Mouse (Mus musculus) adrenal gland, adult (tissue): ENCODE results near the gene Dnaaf2.
A peak's percentile ranks its signal among the peaks of the same experiment; 100 is the strongest.

Experiments
- DNase-seq, 2 experiments: peaks; one replicate each; pipeline ENCODE4 v3.0.0; 2022 to 2023; ENCODE audit warnings: low spot score in 1 of 2; ENCODE audit not compliant: inconsistent age in 2 of 2

Gene Dnaaf2

DNA sequence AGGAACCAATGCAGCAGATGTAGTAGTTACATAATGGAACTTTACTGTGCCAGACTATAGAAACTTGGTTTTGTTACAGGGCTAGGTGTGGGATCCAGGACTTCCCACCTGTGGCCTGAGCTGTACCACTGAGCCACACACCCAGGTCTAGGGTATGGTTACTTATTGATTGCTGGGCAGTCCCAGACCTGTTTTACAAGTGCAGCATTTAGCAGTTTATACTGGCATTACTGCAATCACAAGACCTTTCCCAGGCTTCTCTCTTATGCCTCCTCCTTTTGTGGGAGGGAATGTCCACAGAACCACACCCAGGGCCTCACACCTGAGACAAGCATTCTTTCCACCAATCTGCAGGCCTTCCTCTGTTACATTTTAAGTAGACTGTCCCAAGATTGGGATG, 756 bp upstream of the Dnaaf2 start:
- no peak for DNase-seq

GRCm38 (mm10) chr12:69197378-69198163, 658 bp downstream of the Dnaaf2 start:
- peak; percentile 68 to 85 for DNase-seq

- peak; percentile 79 to 89 for DNase-seq
Measured at GRCm38 (mm10) chr12:69196444-69197377, 1.5 kb downstream of the Dnaaf2 start, which contains the start of gene Gm49383. Gene Gm49383 (minus strand): TSS chr12:69197104.

DNA sequence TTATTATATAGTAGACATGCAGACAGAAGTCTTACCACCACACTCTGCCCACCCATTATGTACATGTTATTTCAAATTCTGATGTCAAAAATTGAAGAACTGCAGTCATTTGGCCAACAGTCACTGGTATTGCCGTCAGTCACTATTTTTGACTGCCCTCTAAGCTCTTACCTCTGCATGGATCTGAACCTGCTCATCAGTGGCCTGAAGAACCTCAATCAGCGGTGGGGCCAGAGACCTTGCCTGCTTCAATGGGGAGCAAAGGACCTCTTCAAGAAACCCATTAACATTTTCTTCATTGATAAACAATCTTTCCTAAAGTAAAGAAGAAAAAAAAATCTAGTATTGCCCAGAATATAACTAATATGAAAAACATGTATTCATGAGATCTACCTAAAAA, 5.6 kb downstream of the Dnaaf2 start:
- no peak for DNase-seq

DNA sequence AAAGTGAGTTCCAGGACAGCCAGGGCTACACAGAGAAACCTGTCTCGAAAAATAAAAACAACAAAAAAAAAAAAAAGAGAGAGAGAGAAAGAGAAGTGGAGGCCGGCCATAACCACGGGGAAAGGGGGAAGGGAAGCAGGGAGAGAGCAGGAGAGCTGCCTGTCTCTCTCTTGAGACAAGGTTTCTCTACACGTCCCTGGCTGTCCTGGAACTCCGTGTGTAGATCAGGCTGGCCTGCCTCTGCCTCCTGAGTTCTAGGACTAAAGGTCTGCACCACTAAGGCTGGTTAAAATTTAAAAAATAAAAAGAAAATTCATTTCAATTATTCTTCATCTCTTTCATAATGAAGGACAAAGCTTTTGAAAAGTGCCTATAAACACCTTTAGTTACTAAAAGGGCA, 6.8 kb downstream of the Dnaaf2 start:
- DNase-seq, result no peak

GRCm38 (mm10) chr12:69190522-69190921, 7.7 kb downstream of the Dnaaf2 start:
- peak in 1 of 2 experiments; percentile 39 for DNase-seq

GRCm38 (mm10) chr12:69190074-69190473, 8.2 kb downstream of the Dnaaf2 start:
- no peak for DNase-seq

DNA sequence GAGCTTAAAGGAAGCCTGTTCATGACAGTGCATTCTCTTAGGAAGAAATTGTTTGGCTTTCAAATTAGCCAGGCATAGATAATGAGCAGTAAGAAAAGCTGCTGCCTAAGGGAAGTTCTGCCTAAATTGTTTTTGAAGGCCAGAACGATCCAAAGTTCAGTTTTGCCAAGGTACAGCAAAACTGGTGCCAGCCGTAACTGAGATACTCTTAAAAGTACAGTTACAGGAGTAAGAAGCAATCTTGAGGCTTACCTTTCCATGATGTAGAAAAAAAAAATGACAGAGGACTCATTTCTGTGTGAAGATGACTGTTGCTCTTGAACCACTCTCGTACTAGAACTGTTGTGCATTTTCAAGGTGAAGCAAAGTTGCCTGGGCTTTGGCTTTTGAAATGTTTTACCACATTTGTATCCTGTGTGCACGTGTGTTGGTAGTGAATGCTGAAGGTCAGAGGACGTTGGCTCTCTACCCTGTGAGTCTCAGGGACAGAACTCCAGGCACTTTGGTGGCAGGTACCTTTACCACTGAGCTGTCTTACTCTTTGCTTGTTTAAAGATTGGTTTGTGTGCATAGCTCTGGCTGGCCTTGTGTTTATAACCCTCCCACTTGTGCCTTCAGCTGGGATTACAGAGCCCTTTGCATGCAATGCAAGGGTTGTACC, 11.3 kb downstream of the Dnaaf2 start:
- peak; percentile 45 to 64 for DNase-seq

DNA sequence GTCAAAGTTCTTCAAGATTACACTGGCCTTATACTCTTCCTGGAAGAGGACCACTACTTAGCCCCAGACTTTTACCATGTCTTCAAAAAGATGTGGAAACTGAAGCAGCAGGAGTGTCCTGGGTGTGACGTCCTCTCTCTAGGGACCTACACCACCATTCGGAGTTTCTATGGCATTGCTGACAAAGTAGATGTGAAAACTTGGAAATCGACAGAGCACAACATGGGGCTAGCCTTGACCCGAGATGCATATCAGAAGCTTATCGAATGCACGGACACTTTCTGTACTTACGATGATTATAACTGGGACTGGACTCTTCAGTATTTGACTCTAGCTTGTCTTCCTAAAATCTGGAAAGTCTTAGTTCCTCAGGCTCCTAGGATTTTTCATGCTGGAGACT, 12.9 kb downstream of the Dnaaf2 start:
- peak in 1 of 2 experiments; percentile 59 for DNase-seq

- no peak for DNase-seq
Measured at GRCm38 (mm10) chr12:69184342-69185295, 13.6 kb downstream of the Dnaaf2 start.

GRCm38 (mm10) chr12:69183583-69184308, 14.5 kb downstream of the Dnaaf2 start, which contains the start of the genes Rpl36al and Mgat2:
Gene Rpl36al (minus strand): TSS chr12:69184083.
Gene Mgat2 (plus strand): TSS chr12:69184157.
- peak; percentile 98 to 99 for DNase-seq

- no peak for DNase-seq
Measured at GRCm38 (mm10) chr12:69181800-69182199, 16.4 kb downstream of the Dnaaf2 start.

DNA sequence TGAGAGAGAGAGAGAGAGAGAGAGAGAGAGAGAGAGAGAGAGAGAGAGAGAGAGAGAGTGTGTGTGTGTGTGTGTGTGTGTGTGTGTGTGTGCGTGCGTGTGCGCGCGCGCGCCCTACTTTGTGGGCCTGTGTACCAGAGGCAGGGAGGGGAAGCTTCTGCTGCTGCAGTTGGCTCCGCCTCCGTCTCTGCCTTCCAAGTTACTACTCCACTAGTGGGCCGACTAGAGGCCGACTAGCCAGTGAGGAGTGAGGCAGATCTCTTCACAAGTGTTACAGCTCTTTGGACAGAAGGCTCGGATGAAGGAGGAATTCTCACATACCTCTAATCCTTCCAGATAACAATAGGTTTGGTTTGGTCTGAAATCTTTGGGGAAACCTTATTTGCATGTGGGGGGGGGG, 18.9 kb downstream of the Dnaaf2 start:
- no peak for DNase-seq

DNA sequence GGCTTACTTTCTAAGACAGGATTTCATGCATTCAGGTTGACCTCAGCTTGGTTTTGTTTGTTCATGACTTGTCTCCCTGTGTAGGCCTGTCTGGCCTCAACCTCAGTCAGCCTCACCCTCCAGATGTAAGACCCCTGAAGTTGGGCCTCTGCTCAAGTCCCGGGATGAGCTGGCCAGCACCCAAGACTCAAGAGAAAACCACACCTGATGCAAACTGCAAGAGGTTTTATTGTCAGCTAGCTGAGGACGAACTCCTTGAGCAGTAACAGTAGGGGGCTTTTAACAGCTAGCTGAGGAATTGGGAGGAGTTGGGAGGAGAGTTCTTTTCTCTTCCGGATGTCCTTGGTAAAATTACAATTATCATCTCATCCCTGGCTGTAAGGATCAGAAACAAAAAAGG, 20.7 kb downstream of the Dnaaf2 start:
- DNase-seq, result no peak

GRCm38 (mm10) chr12:69175975-69176374, 22.3 kb downstream of the Dnaaf2 start:
- DNase-seq, result no peak

- no peak for DNase-seq
Measured at GRCm38 (mm10) chr12:69171307-69171706, 26.9 kb downstream of the Dnaaf2 start.

DNA sequence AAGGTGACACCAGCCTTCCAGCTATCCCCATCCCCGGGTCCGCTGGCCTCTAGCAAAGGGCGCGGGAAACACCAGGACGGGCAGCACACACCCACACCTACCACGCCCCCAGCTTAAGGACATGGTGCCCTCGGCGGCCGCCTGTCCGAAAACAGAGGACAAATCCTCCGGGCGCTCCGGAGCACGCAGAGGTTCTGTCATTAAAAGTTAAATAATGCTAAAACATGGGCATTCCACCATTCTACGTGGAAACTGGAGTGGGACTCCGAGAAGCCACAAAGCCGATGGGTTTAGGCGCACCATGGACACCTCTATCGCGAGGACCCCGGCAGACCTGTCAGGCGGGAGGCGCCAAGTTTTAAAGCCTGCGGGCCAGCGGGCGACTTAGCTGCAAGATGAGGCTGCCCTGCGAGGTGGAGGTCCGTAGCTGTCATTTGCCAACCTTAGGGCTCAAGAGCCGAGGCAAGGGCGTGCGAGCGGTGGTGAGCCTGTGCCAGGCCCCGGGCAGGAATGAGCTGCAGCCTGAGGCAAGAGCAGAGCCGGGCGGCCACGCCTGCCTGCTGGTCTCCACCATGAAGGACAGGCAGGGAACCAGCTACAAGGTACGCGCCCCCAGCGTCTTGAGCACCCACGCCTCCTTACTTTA, 29.6 kb downstream of the Dnaaf2 start, which contains the start of gene Lrr1:
Lrr1 (plus strand) TSS at position 354 of the 646 bp plus-strand sequence.
- DNase-seq, result peak; percentile 88 to 98

GRCm38 (mm10) chr12:69167656-69168460, 30.4 kb downstream of the Dnaaf2 start:
- no peak for DNase-seq
